Mouse (Mus musculus) bone marrow macrophage, adult 2 months (primary cell): Measurements from ENCODE around the gene Yif1b.

Experiments
- CTCF ChIP-seq: IDR thresholded peaks from 2 replicates; pipeline ENCODE4 v1.5.1; 2012; ENCODE audit warnings: low read depth, mild to moderate bottlenecking, low read length, moderate library complexity
- POLR2A ChIP-seq: IDR thresholded peaks from 2 replicates; pipeline ENCODE4 v1.6.1; 2012; ENCODE audit warnings: mild to moderate bottlenecking, low read depth, low read length, borderline replicate concordance

DNA sequence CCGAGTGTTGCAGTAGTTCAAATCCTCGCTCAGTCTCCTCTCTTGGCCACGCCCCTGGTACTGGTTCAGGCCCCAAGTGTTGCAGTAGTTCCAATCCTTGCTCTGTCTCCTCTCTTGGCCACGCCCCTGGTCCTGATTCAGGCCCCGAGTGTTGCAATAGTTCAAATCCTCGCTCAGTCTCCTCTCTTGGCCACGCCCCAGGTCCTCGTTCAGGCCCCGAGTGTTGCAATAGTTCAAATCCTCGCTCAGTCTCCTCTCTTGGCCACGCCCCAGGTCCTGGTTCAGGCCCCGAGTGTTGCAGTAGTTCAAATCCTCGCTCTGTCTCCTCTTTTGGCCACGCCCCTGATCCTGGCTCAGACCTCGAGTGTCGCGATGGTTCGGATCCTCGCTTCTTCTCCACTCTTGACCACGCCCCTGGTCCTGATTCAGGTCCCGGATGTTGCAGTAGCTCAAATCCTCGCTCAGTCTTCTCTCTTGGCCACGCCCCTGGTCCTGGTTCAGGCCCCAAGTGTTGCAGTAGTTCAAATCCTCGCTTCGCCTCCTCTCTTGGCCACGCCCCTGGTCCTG lies 25.8 kb upstream of the Yif1b start:
- no peak for TF ChIP-seq CTCF
- TF ChIP-seq POLR2A, result no peak
